Mouse (Mus musculus): ENCODE measurements around the gene E2f8.

- TF ChIP-seq CTCF (IDR thresholded peaks at IDR 0.05; ENCODE audit: extremely low read depth, insufficient read depth, insufficient read length, insufficient replicate concordance) (no peak), POLR2A (IDR thresholded peaks at IDR 0.05; ENCODE audit: low read depth, low read length) (no peak)
Observed at GRCm38 (mm10) chr7:48902454-48902853, 21.1 kb upstream of the E2f8 start.
